Mouse (Mus musculus): ENCODE measurements around the gene Hist1h3e. TPM values are rescaled to one million over a fixed set of nuclear protein-coding genes. Genes with fewer than 3 reads are reported as not detected.
"Not testable (repeated sequence)": the region's sequence is repeated elsewhere in the genome, so short reads cannot be mapped to it uniquely, and the experiment has no call there.

The Hist1h3e gene
- polyA plus RNA-seq, 1 experiment from 2014 or later: 4.4 TPM

- Histone ChIP-seq H3K9ac (peak overlapping the region; percentile 53; the same call in 1 of the 2 replicates), H3K27me3 (no peaks in the 10 kb centered on the region), H3K4me3 (replicated peaks) (peak overlapping the region; percentile 61), H3K36me3 (replicated peaks) (no peaks in the 10 kb centered on the region), H3K9me3 (replicated peaks) (no peaks in the 10 kb centered on the region), H3K4me1 (replicated peaks) (peaks cover 41% of the 10 kb centered on the region), H3K4me2 (peak overlapping the region; percentile 71), H3K27ac (replicated peaks) (peak overlapping the region; percentile 97)
- 57% methylated on average over 3 of the region's 3 CpGs for WGBS (ENCODE audit: insufficient replicate concordance)
- ATAC-seq (ENCODE audit: insufficient read depth): no peak
Observed at GRCm38 (mm10) chr13:23556906-23557305, 5.3 kb downstream of the Hist1h3e start.

GRCm38 (mm10) chr13:23555839-23556416, 6.2 kb downstream of the Hist1h3e start:
- Histone ChIP-seq H3K9ac (peak overlapping the region; percentile 72), H3K4me2 (peak overlapping the region; percentile 71), H3K4me1 (replicated peaks) (peaks cover 46% of the 10 kb centered on the region), H3K9me3 (replicated peaks) (no peaks in the 10 kb centered on the region), H3K27ac (replicated peaks) (peak overlapping the region; percentile 97), H3K36me3 (replicated peaks) (no peaks in the 10 kb centered on the region), H3K4me3 (replicated peaks) (peak overlapping the region; percentile 61), H3K27me3 (no peaks in the 10 kb centered on the region)
- under 1% methylated on average over 18 of the region's 18 CpGs for WGBS (ENCODE audit: insufficient replicate concordance)
- ATAC-seq (ENCODE audit: insufficient read depth): peak; percentile 41

GRCm38 (mm10) chr13:23554925-23555838, 7.0 kb downstream of the Hist1h3e start:
- H3K4me1 ChIP-seq (replicated peaks): peaks cover 44% of the 10 kb centered on the region
- H3K27ac ChIP-seq (replicated peaks): peak overlapping the region; percentile 97
- H3K9ac ChIP-seq: peak overlapping the region; percentile 72
- H3K27me3 ChIP-seq: no peaks in the 10 kb centered on the region
- H3K36me3 ChIP-seq (replicated peaks): no peaks in the 10 kb centered on the region
- peak overlapping the region; percentile 71 for H3K4me2 ChIP-seq
- peak overlapping the region; percentile 61 for H3K4me3 ChIP-seq (replicated peaks)
- ATAC-seq (ENCODE audit: insufficient read depth): peak; percentile 72
- no peaks in the 10 kb centered on the region for H3K9me3 ChIP-seq (replicated peaks)
- under 1% methylated on average over 54 of the region's 54 CpGs for WGBS (ENCODE audit: insufficient replicate concordance)

GRCm38 (mm10) chr13:23554393-23554792, 7.8 kb downstream of the Hist1h3e start:
- H3K4me2 ChIP-seq: peak overlapping the region; percentile 71
- no peaks in the 10 kb centered on the region for H3K9me3 ChIP-seq (replicated peaks)
- H3K36me3 ChIP-seq (replicated peaks): no peaks in the 10 kb centered on the region
- H3K27me3 ChIP-seq: no peaks in the 10 kb centered on the region
- peaks cover 49% of the 10 kb centered on the region for H3K4me1 ChIP-seq (replicated peaks)
- peak overlapping the region; percentile 72 for H3K9ac ChIP-seq
- no peak for ATAC-seq (ENCODE audit: insufficient read depth)
- peak overlapping the region; percentile 61 for H3K4me3 ChIP-seq (replicated peaks)
- whole genome bisulfite sequencing (ENCODE audit: insufficient replicate concordance): 12% methylated on average over 9 of the region's 9 CpGs
- peak overlapping the region; percentile 97 for H3K27ac ChIP-seq (replicated peaks)

GRCm38 (mm10) chr13:23552962-23553361, 9.2 kb downstream of the Hist1h3e start, which contains the start of gene Hist1h1d:
TSS of gene Hist1h1d (plus strand) at chr13:23553262.
- H3K4me2 ChIP-seq: peak within 1 kb of the TSS; percentile 71
- H3K27me3 ChIP-seq: no peaks in the 10 kb centered on the region
- H3K9ac ChIP-seq: peak within 1 kb of the TSS; percentile 72
- no peak for ATAC-seq (ENCODE audit: insufficient read depth)
- H3K4me1 ChIP-seq (replicated peaks): peaks cover 57% of the 10 kb centered on the region
- H3K9me3 ChIP-seq (replicated peaks): no peaks in the 10 kb centered on the region
- H3K4me3 ChIP-seq (replicated peaks): peak within 1 kb of the TSS; percentile 56
- peak within 1 kb of the TSS; percentile 97 for H3K27ac ChIP-seq (replicated peaks)
- no peaks in the 10 kb centered on the region for H3K36me3 ChIP-seq (replicated peaks)

- no peaks in the 10 kb centered on the region for H3K36me3 ChIP-seq (replicated peaks)
- no peak for ATAC-seq (ENCODE audit: insufficient read depth)
- H3K4me2 ChIP-seq: peak overlapping the region; percentile 64
- H3K4me1 ChIP-seq (replicated peaks): peaks cover 56% of the 10 kb centered on the region
- no peaks in the 10 kb centered on the region for H3K9me3 ChIP-seq (replicated peaks)
- WGBS (ENCODE audit: insufficient replicate concordance): 30% methylated on average over 8 of the region's 8 CpGs
- H3K9ac ChIP-seq: peak overlapping the region; percentile 62
- no peaks in the 10 kb centered on the region for H3K27me3 ChIP-seq
- peak overlapping the region; percentile 56 for H3K4me3 ChIP-seq (replicated peaks)
- H3K27ac ChIP-seq (replicated peaks): peak overlapping the region; percentile 95
Observed at GRCm38 (mm10) chr13:23551931-23552914, 9.9 kb downstream of the Hist1h3e start.

- peak within 1 kb of the TSS; percentile 64 for H3K4me2 ChIP-seq
- H3K27me3 ChIP-seq; H3K9me3 ChIP-seq (replicated peaks); H3K36me3 ChIP-seq (replicated peaks): not testable (repeated sequence)
- peak; percentile 64 for ATAC-seq (ENCODE audit: insufficient read depth)
- peak within 1 kb of the TSS; percentile 56 for H3K4me3 ChIP-seq (replicated peaks)
- peaks cover 59% of the 10 kb centered on the region for H3K4me1 ChIP-seq (replicated peaks)
- peak within 1 kb of the TSS; percentile 62 for H3K9ac ChIP-seq
- WGBS (ENCODE audit: insufficient replicate concordance): under 1% methylated on average over 47 of the region's 47 CpGs
- H3K27ac ChIP-seq (replicated peaks): peak within 1 kb of the TSS; percentile 95
Observed at GRCm38 (mm10) chr13:23551146-23551834, 10.9 kb downstream of the Hist1h3e start, which contains the start of gene Hist1h4f. TSS of gene Hist1h4f (minus strand) at chr13:23551648.

GRCm38 (mm10) chr13:23550761-23551145, 11.4 kb downstream of the Hist1h3e start:
- Histone ChIP-seq H3K4me3 (replicated peaks) (peak overlapping the region; percentile 56), H3K4me2 (peak overlapping the region; percentile 64), H3K9ac (peak overlapping the region; percentile 62), H3K27ac (replicated peaks) (peak overlapping the region; percentile 95), H3K36me3 (replicated peaks) (no peaks in the 10 kb centered on the region), H3K27me3 (no peaks in the 10 kb centered on the region), H3K4me1 (replicated peaks) (peaks cover 61% of the 10 kb centered on the region), H3K9me3 (replicated peaks) (no peaks in the 10 kb centered on the region)
- peak; percentile 1 for ATAC-seq (ENCODE audit: insufficient read depth)
- 1% methylated on average over 3 of the region's 3 CpGs for WGBS (ENCODE audit: insufficient replicate concordance)

GRCm38 (mm10) chr13:23546694-23547093, 15.5 kb downstream of the Hist1h3e start:
- ATAC-seq (ENCODE audit: insufficient read depth): no peak
- peak overlapping the region; percentile 60 for H3K4me2 ChIP-seq
- H3K27ac ChIP-seq (replicated peaks): peak overlapping the region; percentile 87
- no peaks in the 10 kb centered on the region for H3K36me3 ChIP-seq (replicated peaks)
- peak overlapping the region; percentile 38; the same call in 1 of the 2 replicates for H3K4me3 ChIP-seq (replicated peaks)
- no peaks in the 10 kb centered on the region for H3K27me3 ChIP-seq
- H3K4me1 ChIP-seq (replicated peaks): peaks cover 33% of the 10 kb centered on the region
- 0 out of 2 replicates have a peak overlapping the region, but pooled peaks have one; percentile 3 for H3K9ac ChIP-seq
- H3K9me3 ChIP-seq (replicated peaks): no peaks in the 10 kb centered on the region
- WGBS (ENCODE audit: insufficient replicate concordance): 70% methylated on average over 5 of the region's 5 CpGs

GRCm38 (mm10) chr13:23544787-23545120, 17.4 kb downstream of the Hist1h3e start:
- peak overlapping the region; percentile 66 for H3K4me2 ChIP-seq
- not testable (repeated sequence) for H3K36me3 ChIP-seq (replicated peaks); H3K9me3 ChIP-seq (replicated peaks); ATAC-seq (ENCODE audit: insufficient read depth); H3K27me3 ChIP-seq
- WGBS (ENCODE audit: insufficient replicate concordance): 1% methylated on average over 14 of the region's 14 CpGs
- peak overlapping the region; percentile 97 for H3K27ac ChIP-seq (replicated peaks)
- peaks cover 35% of the 10 kb centered on the region for H3K4me1 ChIP-seq (replicated peaks)
- H3K9ac ChIP-seq: 0 out of 2 replicates have a peak overlapping the region, but pooled peaks have one; percentile 46
- H3K4me3 ChIP-seq (replicated peaks): peak overlapping the region; percentile 59

Measured in liver, embryonic 15.5 days (tissue).